Mouse (Mus musculus) lung, adult 2 months (tissue): Measurements from ENCODE around the gene Tmc5. TPM values are rescaled to one million over a fixed set of nuclear protein-coding genes. Genes with fewer than 3 reads are reported as not detected.
A peak's percentile ranks its signal among the peaks of the same experiment; 100 is the strongest.

Source experiments
- DNase-seq: peaks from one replicate; pipeline ENCODE4 v3.0.0; 2022
- H3K4me1 ChIP-seq: fragments of 200-500 bp; 2 replicates; pipeline ENCODE4 v1.6.1; 2011; ENCODE audit warnings: low read length; ENCODE audit not compliant: control insufficient read depth, insufficient read depth
- H3K4me3 ChIP-seq: fragments of 200-500 bp; replicated peaks from 2 replicates; pipeline ENCODE3; 2011; ENCODE audit warnings: low read depth, mild to moderate bottlenecking, control low read depth, low read length; ENCODE audit errors: extremely low read depth
- CTCF ChIP-seq: fragments of 200-500 bp; IDR thresholded peaks from 2 replicates; pipeline ENCODE4 v1.5.1; 2011; ENCODE audit warnings: mild to moderate bottlenecking, low read length, control low read depth; ENCODE audit not compliant: insufficient read depth
- POLR2A ChIP-seq: fragments of 200-500 bp; IDR thresholded peaks from 2 replicates; pipeline ENCODE4 v1.6.1; 2011; ENCODE audit warnings: low read depth, mild to moderate bottlenecking, control low read depth, low read length, borderline replicate concordance; ENCODE audit errors: extremely low read depth
- whole genome bisulfite sequencing: fragments of 180-500 bp; shearing (Covaris S2); methylation state at CpG from one replicate; pipeline ENCODE4 v1.1.7; 2018; 5-methylcytosine and 5-hydroxymethylcytosine counted together
- polyA plus RNA-seq: library from polyadenylated mRNA; depleted of rRNA; stranded (reverse); fragments of >200 nt; gene quantifications from 2 replicates; pipeline ENCODE4 v1.2.3, GENCODE M21; 2012

Tmc5 gene
- polyA plus RNA-seq, 1 experiment, result 0.57 TPM

GRCm38 (mm10) chr7:118705101-118705961, 108.2 kb downstream of the Tmc5 start, which contains the start of gene Gde1:
Gde1 (minus strand) TSS chr7:118705778.
- Histone ChIP-seq H3K4me3 (peak within 1 kb of the TSS; percentile 70), H3K4me1 (peaks cover 7% of the 10 kb centered on the region)
- WGBS, result under 1% methylated on average over 66 of the region's 66 CpGs
- TF ChIP-seq CTCF (no peak), POLR2A (peak; percentile 78; the same call in 1 of the 2 replicates)
- DNase-seq, result peak; percentile 90

- TF ChIP-seq POLR2A, result no peak
- no peak for TF ChIP-seq CTCF
- Histone ChIP-seq H3K4me3 (peak overlapping the region; percentile 29), H3K4me1 (peaks cover 7% of the 10 kb centered on the region)
- DNase-seq, result no peak
- 37% methylated on average over 6 of the region's 6 CpGs for WGBS
Observed at GRCm38 (mm10) chr7:118706051-118706450, 109.0 kb downstream of the Tmc5 start.

- no peak for TF ChIP-seq CTCF
- TF ChIP-seq POLR2A, result no peak
- Histone ChIP-seq H3K4me1 (peaks cover 7% of the 10 kb centered on the region), H3K4me3 (no peak overlapping the region)
- no peak for DNase-seq
- WGBS, result 72% methylated on average over 5 of the region's 5 CpGs
Observed at GRCm38 (mm10) chr7:118706488-118706887, 109.4 kb downstream of the Tmc5 start.

- no peak overlapping the region for H3K4me3 ChIP-seq
- WGBS, result 57% methylated on average over 2 of the region's 2 CpGs
- DNase-seq, result no peak
- TF ChIP-seq POLR2A (no peak), CTCF (no peak)
- H3K4me1 ChIP-seq, result peaks cover 7% of the 10 kb centered on the region
Observed at GRCm38 (mm10) chr7:118707216-118707615, 110.1 kb downstream of the Tmc5 start.

- 52% methylated on average over 4 of the region's 4 CpGs for WGBS
- TF ChIP-seq POLR2A (no peak), CTCF (no peak)
- H3K4me3 ChIP-seq, result no peak overlapping the region
- H3K4me1 ChIP-seq, result peaks cover 7% of the 10 kb centered on the region
- DNase-seq, result no peak
Observed at GRCm38 (mm10) chr7:118708002-118708401, 110.9 kb downstream of the Tmc5 start.

- no peak overlapping the region for H3K4me3 ChIP-seq
- peaks cover 8% of the 10 kb centered on the region; the same call in 1 of the 2 replicates for H3K4me1 ChIP-seq
- 74% methylated on average over 5 of the region's 5 CpGs for WGBS
- TF ChIP-seq CTCF (no peak), POLR2A (no peak)
- no peak for DNase-seq
Observed at GRCm38 (mm10) chr7:118710776-118711175, 113.7 kb downstream of the Tmc5 start.

GRCm38 (mm10) chr7:118712228-118713173, 115.4 kb downstream of the Tmc5 start, which contains the start of gene Ccp110:
Ccp110 (plus strand) TSS chr7:118712552.
- Histone ChIP-seq H3K4me1 (0 out of 2 replicates have a peak, but pooled peaks cover 3% of the 10 kb centered on the region), H3K4me3 (peak within 1 kb of the TSS; percentile 74)
- WGBS, result 1% methylated on average over 48 of the region's 48 CpGs
- peak; percentile 48; the same call in 1 of the 2 replicates for TF ChIP-seq POLR2A
- no peak for TF ChIP-seq CTCF
- peak; percentile 88 for DNase-seq

GRCm38 (mm10) chr7:118714873-118715272, 117.8 kb downstream of the Tmc5 start:
- Histone ChIP-seq H3K4me3 (no peak overlapping the region), H3K4me1 (0 out of 2 replicates have a peak, but pooled peaks cover 3% of the 10 kb centered on the region)
- DNase-seq, result no peak
- TF ChIP-seq CTCF, result no peak
- no peak for TF ChIP-seq POLR2A
- 48% methylated on average over 1 of the region's 1 CpGs for WGBS

GRCm38 (mm10) chr7:118718066-118718465, 121.0 kb downstream of the Tmc5 start:
- Histone ChIP-seq H3K4me1 (no peaks in the 10 kb centered on the region), H3K4me3 (no peak overlapping the region)
- TF ChIP-seq POLR2A (no peak), CTCF (no peak)
- DNase-seq, result no peak
- WGBS, result 90% methylated on average over 4 of the region's 4 CpGs
